Mouse (Mus musculus) retina, adult 2 months (tissue): Measurements from ENCODE around the gene Snapc2.
A peak's percentile ranks its signal among the peaks of the same experiment; 100 is the strongest.

Source experiments
- DNase-seq: peaks from one replicate; pipeline ENCODE4 v3.0.0-alpha.2; 2012; ENCODE audit warnings: low read depth, low spot score

The Snapc2 gene

GRCm38 (mm10) chr8:4252934-4253841, at the start of gene Snapc2:
Gene Snapc2, plus strand, starts transcription at chr8:4253080.
- peak; percentile 87 for DNase-seq

- no peak for DNase-seq
These were observed 47.4 kb upstream of the Snapc2 start for GRCm38 (mm10) chr8:4205246-4206123.

- no peak for DNase-seq
These were observed 46.5 kb upstream of the Snapc2 start for GRCm38 (mm10) chr8:4206182-4207015.

GRCm38 (mm10) chr8:4207016-4207350, 45.9 kb upstream of the Snapc2 start:
- DNase-seq: no peak

GRCm38 (mm10) chr8:4211097-4211496, 41.8 kb upstream of the Snapc2 start:
- no peak for DNase-seq

GRCm38 (mm10) chr8:4212809-4213209, 40.1 kb upstream of the Snapc2 start:
- no peak for DNase-seq

GRCm38 (mm10) chr8:4213210-4214005, 39.5 kb upstream of the Snapc2 start:
- DNase-seq: no peak

- no peak for DNase-seq
These were observed 38.6 kb upstream of the Snapc2 start for GRCm38 (mm10) chr8:4214006-4214980.

- DNase-seq: no peak
These were observed 36.6 kb upstream of the Snapc2 start for GRCm38 (mm10) chr8:4216296-4216695.

GRCm38 (mm10) chr8:4216791-4217621, 35.9 kb upstream of the Snapc2 start, which contains the start of gene Prr36:
Gene Prr36, minus strand, starts transcription at chr8:4217459.
- DNase-seq: no peak

- DNase-seq: no peak
These were observed 33.3 kb upstream of the Snapc2 start for GRCm38 (mm10) chr8:4219617-4220016.

GRCm38 (mm10) chr8:4222059-4222458, 30.8 kb upstream of the Snapc2 start:
- DNase-seq: no peak

- DNase-seq: no peak
These were observed 26.6 kb upstream of the Snapc2 start for GRCm38 (mm10) chr8:4226323-4226722.

GRCm38 (mm10) chr8:4226739-4227347, 26.0 kb upstream of the Snapc2 start, which contains the start of gene Lrrc8e:
Gene Lrrc8e, plus strand, starts transcription at chr8:4226827.
- DNase-seq: no peak

- DNase-seq: no peak
These were observed 25.0 kb upstream of the Snapc2 start for GRCm38 (mm10) chr8:4227919-4228318.

- DNase-seq: no peak
These were observed 23.1 kb upstream of the Snapc2 start for GRCm38 (mm10) chr8:4229784-4230183.

- no peak for DNase-seq
These were observed 22.1 kb upstream of the Snapc2 start for GRCm38 (mm10) chr8:4230612-4231351.
